Mouse (Mus musculus): ENCODE results near the gene Clic5. TPM values are rescaled to one million over a fixed set of nuclear protein-coding genes. Genes with fewer than 3 reads are reported as not detected.

Clic5 gene
- total and polyA plus RNA-seq, 3 experiments: 33.2 to 171 (median 128) TPM

- no peak for TF ChIP-seq CTCF (IDR thresholded peaks at IDR 0.05)
- no peak for TF ChIP-seq EP300 (IDR thresholded peaks at IDR 0.05; ENCODE audit: insufficient read depth, low read depth, low read length)
- no peak for TF ChIP-seq POLR2A (IDR thresholded peaks at IDR 0.05; ENCODE audit: insufficient read depth, low read depth, low read length)
- Histone ChIP-seq H3K79me2 (replicated peaks; ENCODE audit: control insufficient read depth, insufficient read depth, low read length) (no peaks in the 10 kb centered on the region), H3K9ac (ENCODE audit: low read depth, low read length) (no peak overlapping the region), H3K36me3 (ENCODE audit: control insufficient read depth, insufficient read depth, low read length) (no peaks in the 10 kb centered on the region), H3K27me3 (ENCODE audit: control insufficient read depth, insufficient read depth, low read length) (no peaks in the 10 kb centered on the region), H3K4me3 (no peak overlapping the region), H3K4me1 (ENCODE audit: control insufficient read depth, insufficient read depth, low read length) (peaks cover 3% of the 10 kb centered on the region; the same call in 1 of the 2 replicates), H3K27ac (no peak overlapping the region)
- 74% methylated on average over 5 of the region's 5 CpGs for whole genome bisulfite sequencing
- intact Hi-C loops (cut with DNase I): no loop called here
- no peak for DNase-seq
Observed at GRCm38 (mm10) chr17:44153871-44154270, 34.5 kb upstream of the Clic5 start.

GRCm38 (mm10) chr17:44155204-44155603 lies 33.2 kb upstream of the Clic5 start:
- no peaks in the 10 kb centered on the region for H3K27me3 ChIP-seq (ENCODE audit: control insufficient read depth, insufficient read depth, low read length)

GRCm38 (mm10) chr17:44158186-44158585 lies 30.2 kb upstream of the Clic5 start:
- Histone ChIP-seq H3K79me2 (replicated peaks; ENCODE audit: control insufficient read depth, insufficient read depth, low read length) (no peaks in the 10 kb centered on the region), H3K27ac (no peak overlapping the region), H3K4me1 (ENCODE audit: control insufficient read depth, insufficient read depth, low read length) (no peaks in the 10 kb centered on the region; the same call in 1 of the 2 replicates), H3K9ac (ENCODE audit: low read depth, low read length) (no peak overlapping the region), H3K4me3 (no peak overlapping the region), H3K36me3 (ENCODE audit: control insufficient read depth, insufficient read depth, low read length) (no peaks in the 10 kb centered on the region), H3K27me3 (ENCODE audit: control insufficient read depth, insufficient read depth, low read length) (no peaks in the 10 kb centered on the region)
- intact Hi-C loops (cut with DNase I): no loop called here
- DNase-seq: no peak
- TF ChIP-seq POLR2A (IDR thresholded peaks at IDR 0.05; ENCODE audit: insufficient read depth, low read depth, low read length) (no peak), CTCF (IDR thresholded peaks at IDR 0.05) (no peak)
- WGBS: 66% methylated on average over 1 of the region's 1 CpGs

More at GRCm38 (mm10) chr17:44155204-44155603, 33.2 kb upstream of the Clic5 start:
- 88% methylated on average over 2 of the region's 2 CpGs for WGBS
- Histone ChIP-seq H3K36me3 (ENCODE audit: control insufficient read depth, insufficient read depth, low read length) (no peaks in the 10 kb centered on the region), H3K9ac (ENCODE audit: low read depth, low read length) (no peak overlapping the region), H3K4me3 (no peak overlapping the region), H3K4me1 (ENCODE audit: control insufficient read depth, insufficient read depth, low read length) (peaks cover 3% of the 10 kb centered on the region; the same call in 1 of the 2 replicates), H3K27ac (no peak overlapping the region), H3K79me2 (replicated peaks; ENCODE audit: control insufficient read depth, insufficient read depth, low read length) (no peaks in the 10 kb centered on the region)
- no peak for DNase-seq
- TF ChIP-seq EP300 (IDR thresholded peaks at IDR 0.05; ENCODE audit: insufficient read depth, low read depth, low read length) (no peak), POLR2A (IDR thresholded peaks at IDR 0.05; ENCODE audit: insufficient read depth, low read depth, low read length) (no peak), CTCF (IDR thresholded peaks at IDR 0.05) (no peak)
- intact Hi-C loops (cut with DNase I): no loop called here

GRCm38 (mm10) chr17:44160449-44160848 lies 27.9 kb upstream of the Clic5 start:
- Histone ChIP-seq H3K4me1 (ENCODE audit: control insufficient read depth, insufficient read depth, low read length) (no peaks in the 10 kb centered on the region; the same call in 1 of the 2 replicates), H3K4me3 (no peak overlapping the region), H3K9ac (ENCODE audit: low read depth, low read length) (no peak overlapping the region), H3K27me3 (ENCODE audit: control insufficient read depth, insufficient read depth, low read length) (no peaks in the 10 kb centered on the region), H3K36me3 (ENCODE audit: control insufficient read depth, insufficient read depth, low read length) (no peaks in the 10 kb centered on the region), H3K27ac (no peak overlapping the region), H3K79me2 (replicated peaks; ENCODE audit: control insufficient read depth, insufficient read depth, low read length) (no peaks in the 10 kb centered on the region)
- WGBS: 71% methylated on average over 11 of the region's 11 CpGs
- no peak for DNase-seq
- intact Hi-C loops (cut with DNase I): no loop called here
- no peak for TF ChIP-seq EP300 (IDR thresholded peaks at IDR 0.05; ENCODE audit: insufficient read depth, low read depth, low read length)

- no peaks in the 10 kb centered on the region; the same call in 1 of the 2 replicates for H3K4me1 ChIP-seq (ENCODE audit: control insufficient read depth, insufficient read depth, low read length)
- 9% methylated on average over 5 of the region's 5 CpGs for WGBS
- no peak for DNase-seq
Observed at GRCm38 (mm10) chr17:44162514-44162913, 25.9 kb upstream of the Clic5 start.

GRCm38 (mm10) chr17:44162935-44163334 lies 25.4 kb upstream of the Clic5 start:
- intact Hi-C loops (cut with DNase I): no loop called here
- H3K9ac ChIP-seq (ENCODE audit: low read depth, low read length): no peak overlapping the region
- no peaks in the 10 kb centered on the region for H3K79me2 ChIP-seq (replicated peaks; ENCODE audit: control insufficient read depth, insufficient read depth, low read length)
- no peaks in the 10 kb centered on the region for H3K36me3 ChIP-seq (ENCODE audit: control insufficient read depth, insufficient read depth, low read length)
- no peak for DNase-seq
- no peaks in the 10 kb centered on the region for H3K27me3 ChIP-seq (ENCODE audit: control insufficient read depth, insufficient read depth, low read length)
- H3K27ac ChIP-seq: no peak overlapping the region
- H3K4me3 ChIP-seq: no peak overlapping the region
- H3K4me1 ChIP-seq (ENCODE audit: control insufficient read depth, insufficient read depth, low read length): no peaks in the 10 kb centered on the region; the same call in 1 of the 2 replicates
- WGBS: 63% methylated on average over 5 of the region's 5 CpGs
- TF ChIP-seq EP300 (IDR thresholded peaks at IDR 0.05; ENCODE audit: insufficient read depth, low read depth, low read length) (no peak), POLR2A (IDR thresholded peaks at IDR 0.05; ENCODE audit: insufficient read depth, low read depth, low read length) (no peak), CTCF (IDR thresholded peaks at IDR 0.05) (no peak)

More at GRCm38 (mm10) chr17:44162514-44162913, 25.9 kb upstream of the Clic5 start:
- Histone ChIP-seq H3K4me3 (no peak overlapping the region), H3K36me3 (ENCODE audit: control insufficient read depth, insufficient read depth, low read length) (no peaks in the 10 kb centered on the region), H3K27me3 (ENCODE audit: control insufficient read depth, insufficient read depth, low read length) (no peaks in the 10 kb centered on the region), H3K9ac (ENCODE audit: low read depth, low read length) (no peak overlapping the region), H3K27ac (no peak overlapping the region), H3K79me2 (replicated peaks; ENCODE audit: control insufficient read depth, insufficient read depth, low read length) (no peaks in the 10 kb centered on the region)
- no peak for TF ChIP-seq POLR2A (IDR thresholded peaks at IDR 0.05; ENCODE audit: insufficient read depth, low read depth, low read length)
- no peak for TF ChIP-seq CTCF (IDR thresholded peaks at IDR 0.05)
- TF ChIP-seq EP300 (IDR thresholded peaks at IDR 0.05; ENCODE audit: insufficient read depth, low read depth, low read length): no peak
- intact Hi-C loops (cut with DNase I): no loop called here

All from heart, adult 2 months (tissue).